In the genomic region with DNA sequence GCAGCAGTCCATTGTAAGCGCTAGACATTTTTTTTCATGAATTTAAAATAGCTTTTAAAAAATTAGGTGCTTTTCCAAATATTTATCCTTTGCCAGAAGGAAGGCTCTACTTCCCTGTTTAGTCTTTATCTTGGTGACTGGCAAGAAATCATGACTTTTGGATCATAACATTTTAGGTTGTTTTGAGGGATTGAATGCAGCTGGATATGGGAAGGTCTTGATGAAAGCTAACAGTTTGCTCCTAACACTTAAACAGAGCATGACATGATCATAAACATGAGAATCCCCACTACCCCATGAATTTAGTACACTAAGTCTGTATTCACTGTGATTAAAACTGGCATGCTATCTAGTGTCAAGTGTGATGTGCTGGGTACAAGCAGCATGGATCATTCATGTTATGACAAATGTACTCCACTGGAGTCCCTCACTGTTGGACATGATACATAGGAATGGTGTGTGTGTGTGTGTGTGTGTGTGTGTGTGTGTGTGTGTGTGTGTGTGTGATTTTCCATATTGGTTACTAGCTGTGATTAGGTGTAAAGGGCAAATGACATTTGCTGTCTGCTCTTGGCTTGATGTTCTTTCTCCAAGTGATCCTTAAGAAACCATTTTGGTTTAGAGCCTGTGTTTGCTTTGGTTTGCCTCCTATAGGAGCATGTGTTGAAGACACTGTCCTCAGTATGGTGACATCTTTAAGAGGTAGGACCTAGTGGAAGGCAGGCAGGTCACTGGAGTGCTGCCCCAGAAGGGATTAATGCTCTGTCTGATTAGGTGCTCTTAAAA, we compare ENCODE assay signal across 25 mouse cellular contexts.
"Had no signal": no experiment of that assay in that cellular context is flagged by ENCODE, and none has a peak within 500 bp of the region (broad histone marks: within the 10 kb centered on the region; RNA-seq: fewer than 3 reads in every experiment).

No protein-coding gene starts in this region.

- ATAC-seq: forebrain, postnatal 0 days; hindbrain, postnatal 0 days; intestine, embryonic 16.5 days had no signal

- H3K4me1 ChIP-seq: heart, embryonic 15.5 days; hindbrain, embryonic 13.5 days; hindbrain, embryonic 15.5 days; kidney, embryonic 15.5 days; limb, embryonic 13.5 days had no signal

- DNase-seq: forebrain, postnatal 0 days; gastrocnemius, postnatal 14 days; gastrocnemius, postnatal 36 days; heart, adult 11 months; heart, adult 2 months; heart, postnatal 14 days; heart, postnatal 36 days; kidney, adult 11 months; kidney, adult 2 months; kidney, adult 9 months; kidney, postnatal 14 days; kidney, postnatal 36 days; layer of hippocampus, adult 9-11 months; layer of hippocampus, postnatal 36 days; left cerebral cortex, postnatal 4 days had no signal

- H3K4me2 ChIP-seq: heart, embryonic 11.5 days; heart, embryonic 13.5 days; heart, embryonic 15.5 days; hindbrain, embryonic 13.5 days; hindbrain, embryonic 15.5 days; kidney, embryonic 15.5 days; limb, embryonic 13.5 days had no signal

- H3K9ac ChIP-seq: forebrain, postnatal 0 days; heart, embryonic 13.5 days; heart, embryonic 15.5 days; hindbrain, embryonic 13.5 days; hindbrain, embryonic 15.5 days; kidney, embryonic 15.5 days; limb, embryonic 13.5 days had no signal

- H3K9me3 ChIP-seq: heart, embryonic 15.5 days; hindbrain, embryonic 13.5 days; hindbrain, embryonic 15.5 days; kidney, embryonic 15.5 days; limb, embryonic 13.5 days had no signal

- H3K27ac ChIP-seq: heart, adult 2 months; heart, embryonic 13.5 days; heart, embryonic 15.5 days; hindbrain, embryonic 13.5 days; hindbrain, embryonic 15.5 days; hindbrain, postnatal 0 days; kidney, embryonic 15.5 days; kidney, postnatal 0 days; limb, embryonic 13.5 days had no signal

- H3K4me3 ChIP-seq: heart, adult 2 months; heart, embryonic 13.5 days; heart, embryonic 15.5 days; hindbrain, embryonic 13.5 days; hindbrain, embryonic 15.5 days; kidney, embryonic 15.5 days; limb, embryonic 13.5 days had no signal

- H3K36me3 ChIP-seq: heart, embryonic 13.5 days; heart, embryonic 15.5 days; hindbrain, embryonic 13.5 days; hindbrain, embryonic 15.5 days; kidney, embryonic 15.5 days; limb, embryonic 13.5 days had no signal

- H3K27me3 ChIP-seq: heart, embryonic 13.5 days; heart, embryonic 15.5 days; hindbrain, embryonic 13.5 days; hindbrain, embryonic 15.5 days; kidney, embryonic 15.5 days; limb, embryonic 13.5 days had no signal
